Comparison of ENCODE assay signal across 7 mouse cellular contexts in the genomic region with DNA sequence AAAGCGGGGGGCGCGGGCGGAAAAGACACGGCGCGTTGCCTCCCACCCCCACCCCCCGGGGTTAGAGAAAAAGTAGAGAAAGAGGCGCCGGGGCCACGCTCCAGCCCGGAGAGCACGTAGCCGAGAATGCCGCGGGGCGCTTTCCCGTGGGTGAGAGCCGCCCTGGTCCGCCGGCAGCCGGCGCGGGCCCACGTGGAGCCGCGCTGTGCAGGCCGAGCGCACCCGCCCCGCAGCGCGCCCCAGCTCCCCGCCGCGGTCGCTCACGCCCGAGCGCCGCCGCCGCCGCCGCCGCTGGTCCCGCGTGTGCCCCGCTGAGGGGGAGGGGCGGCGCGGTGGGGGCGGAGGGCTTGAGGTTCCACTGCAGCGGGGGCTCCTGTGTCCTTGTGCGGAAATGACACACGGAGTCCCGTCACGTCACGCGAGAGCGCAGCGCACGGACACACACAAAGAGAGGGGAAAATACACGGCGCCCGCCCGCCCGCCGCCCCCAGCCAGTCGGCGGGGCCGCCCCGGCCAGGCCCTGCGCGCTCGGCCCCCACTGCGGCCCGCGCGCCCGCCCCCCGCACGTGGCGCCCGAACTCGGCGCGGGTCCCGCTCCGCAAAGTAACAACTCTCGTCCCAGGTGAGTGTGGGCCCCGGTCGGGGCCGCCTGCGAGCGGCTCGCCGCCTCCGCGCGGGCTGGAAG. TPM values are rescaled to one million over a fixed set of nuclear protein-coding genes. Genes with fewer than 3 reads are reported as not detected.
A peak's percentile ranks its signal among the peaks of the same experiment; 100 is the strongest.
DNase-seq lines count a peak whose midpoint lies in the region; ATAC-seq lines count a peak whose summit lies in the region.

TSS of gene Bend3 (plus strand) at position 81 of the 685 bp plus-strand sequence.

- H3K9me3 ChIP-seq in intestine, embryonic 15.5 days: no peaks in the 10 kb centered on the region
- H3K9me3 ChIP-seq in limb, embryonic 10.5 days (replicated peaks): no peaks in the 10 kb centered on the region
- H3K9me3 ChIP-seq in midbrain, embryonic 10.5 days (replicated peaks): no peaks in the 10 kb centered on the region

- under 1% methylated on average over 89 of the region's 101 CpGs for WGBS in intestine, embryonic 15.5 days
- under 1% methylated on average over 101 of the region's 101 CpGs for WGBS in limb, embryonic 10.5 days
- under 1% methylated on average over 65 of the region's 101 CpGs for WGBS in midbrain, embryonic 10.5 days

- H3K27me3 ChIP-seq in intestine, embryonic 15.5 days (replicated peaks): no peaks in the 10 kb centered on the region
- no peaks in the 10 kb centered on the region for H3K27me3 ChIP-seq in limb, embryonic 10.5 days (ENCODE audit: low read depth, poor library complexity, severe bottlenecking)
- no peaks in the 10 kb centered on the region for H3K27me3 ChIP-seq in midbrain, embryonic 10.5 days (ENCODE audit: low read depth, poor library complexity, severe bottlenecking)

- peak within 1 kb of the TSS; percentile 97 for H3K27ac ChIP-seq in intestine, embryonic 15.5 days
- H3K27ac ChIP-seq in limb, embryonic 10.5 days: peak within 1 kb of the TSS; percentile 100
- peak within 1 kb of the TSS; percentile 100 for H3K27ac ChIP-seq in midbrain, embryonic 10.5 days (replicated peaks)

- peak within 1 kb of the TSS; percentile 79 for H3K4me3 ChIP-seq in intestine, embryonic 15.5 days (replicated peaks)
- peak within 1 kb of the TSS; percentile 88 for H3K4me3 ChIP-seq in limb, embryonic 10.5 days
- peak within 1 kb of the TSS; percentile 85 for H3K4me3 ChIP-seq in midbrain, embryonic 10.5 days

- intact Hi-C loops in gastrocnemius, postnatal 36 days (cut with DNase I): no loop called here

- peaks cover 22% of the 10 kb centered on the region; the same call in 1 of the 2 replicates for H3K4me1 ChIP-seq in intestine, embryonic 15.5 days (replicated peaks)
- H3K4me1 ChIP-seq in limb, embryonic 10.5 days: peaks cover 48% of the 10 kb centered on the region
- peaks cover 58% of the 10 kb centered on the region for H3K4me1 ChIP-seq in midbrain, embryonic 10.5 days

- peak; percentile 46 to 61 for DNase-seq in cerebellum, postnatal 36 days
- DNase-seq in gastrocnemius, postnatal 36 days: peak; percentile 20 to 47
- peak; percentile 82 for DNase-seq in limb, embryonic 10.5 days (ENCODE audit: low spot score)
- peak; percentile 77 for DNase-seq in midbrain, embryonic 10.5 days (ENCODE audit: low spot score)
- DNase-seq in spleen, adult 18-20 months: peak; percentile 33 to 55

- H3K9ac ChIP-seq in intestine, embryonic 15.5 days: peak within 1 kb of the TSS; percentile 93

- ATAC-seq in activated CD4-positive, CD25-positive, alpha-beta regulatory T cell, adult 4 months: peak; percentile 5
- ATAC-seq in intestine, embryonic 15.5 days: peak; percentile 72

- H3K4me2 ChIP-seq in intestine, embryonic 15.5 days (replicated peaks): peak within 1 kb of the TSS; percentile 88

- no peaks in the 10 kb centered on the region for H3K36me3 ChIP-seq in intestine, embryonic 15.5 days
- H3K36me3 ChIP-seq in limb, embryonic 10.5 days: no peaks in the 10 kb centered on the region
- no peaks in the 10 kb centered on the region for H3K36me3 ChIP-seq in midbrain, embryonic 10.5 days

RNA-seq across cellular contexts. Expression of gene Bend3, which starts in this region (rescaled TPM):
- polyA plus RNA-seq in activated CD4-positive, CD25-positive, alpha-beta regulatory T cell, adult 4 months (2017; shearing (Covaris generic)): 1 to 10 TPM; 1.0 to 1.5 TPM
- total RNA-seq in gastrocnemius, postnatal 36 days (2021): 1 to 10 TPM; 3.6 to 4.9 TPM
- polyA plus RNA-seq in intestine, embryonic 15.5 days (2015; fragmentation: Nextera tagmentation; extraction: Ambion mirVana): 3.0 and 3.1 TPM in 2 replicates
- polyA plus RNA-seq in limb, embryonic 10.5 days (2016; fragmentation: Nextera tagmentation; extraction: Ambion mirVana): 10.6 and 11.4 TPM in 2 replicates
- 7.5 and 7.7 TPM in 2 replicates for polyA plus RNA-seq in midbrain, embryonic 10.5 days (2016; fragmentation: Nextera tagmentation; extraction: Ambion mirVana)

Comparison
In these comparisons a context has a peak if more than half of its experiments do, and no peak if none do; other contexts are left out.
1. Peak in every context shown above with its lines: DNase-seq, ATAC-seq, H3K4me3 ChIP-seq and H3K27ac ChIP-seq.